In genomic region chr6:50520139-50520538, GRCm38 (mm10) we compare ENCODE assay signal across 23 mouse cellular contexts. TPM values are rescaled to one million over a fixed set of nuclear protein-coding genes. Genes with fewer than 3 reads are reported as not detected.
DNase-seq lines count a peak whose midpoint lies in the region; ATAC-seq and TF ChIP-seq lines count a peak whose summit lies in the region.
"Had no signal": no experiment of that assay in that cellular context is flagged by ENCODE, and none has a peak within 500 bp of the region (broad histone marks: within the 10 kb centered on the region; RNA-seq: fewer than 3 reads in every experiment).

No protein-coding gene starts in this region.

- H3K36me3 ChIP-seq in intestine, postnatal 0 days (ENCODE audit: control insufficient read depth, insufficient read depth): no peaks in the 10 kb centered on the region
- H3K36me3 ChIP-seq: embryonic facial prominence, embryonic 12.5 days; embryonic facial prominence, embryonic 15.5 days; G1E; hindbrain, embryonic 12.5 days; hindbrain, embryonic 15.5 days had no signal

- peak; percentile 54; the same call in 1 of the 2 replicates for ATAC-seq in intestine, postnatal 0 days
- ATAC-seq: forebrain, embryonic 14.5 days; forebrain, postnatal 0 days; Patski had no signal

- no peak for TF ChIP-seq CTCF in intestine, postnatal 0 days (IDR thresholded peaks at IDR 0.05; ENCODE audit: low read depth)

- no peak overlapping the region for H3K4me3 ChIP-seq in intestine, postnatal 0 days (ENCODE audit: low read depth, low read length)
- H3K4me3 ChIP-seq: embryonic facial prominence, embryonic 12.5 days; embryonic facial prominence, embryonic 15.5 days; gastrocnemius, adult 2 months; hindbrain, embryonic 12.5 days; hindbrain, embryonic 15.5 days had no signal

- no peaks in the 10 kb centered on the region for H3K27me3 ChIP-seq in intestine, postnatal 0 days (replicated peaks; ENCODE audit: control insufficient read depth, insufficient read depth, low read length)
- H3K27me3 ChIP-seq: CH12.LX; embryonic facial prominence, embryonic 12.5 days; embryonic facial prominence, embryonic 15.5 days; hindbrain, embryonic 12.5 days; hindbrain, embryonic 15.5 days; Patski had no signal

- DNase-seq in kidney, adult 18-20 months: peak; percentile 5
- no peak for DNase-seq in kidney, postnatal 14 days
- peak; percentile 32 for DNase-seq in induced T-regulatory cell, adult 2 months (ENCODE audit: low read depth)
- DNase-seq in layer of hippocampus, adult 18-20 months (ENCODE audit: low spot score in 2 of 2): no peak
- no peak for DNase-seq in B cell, adult 2 months
- DNase-seq: adrenal gland, postnatal 10 days; adrenal gland, postnatal 36 days; cerebellum, adult 18-20 months; cerebellum, adult 9-10 months; cerebellum, postnatal 14 days; forebrain, postnatal 0 days; gastrocnemius, adult 2 months; gastrocnemius, postnatal 14 days had no signal

- no peak overlapping the region for H3K9ac ChIP-seq in intestine, postnatal 0 days (ENCODE audit: low read depth, low read length)
- H3K9ac ChIP-seq: embryonic facial prominence, embryonic 12.5 days; embryonic facial prominence, embryonic 15.5 days; forebrain, postnatal 0 days; hindbrain, embryonic 12.5 days; hindbrain, embryonic 15.5 days had no signal

- no peak overlapping the region for H3K4me2 ChIP-seq in intestine, postnatal 0 days (replicated peaks; ENCODE audit: low read depth)
- H3K4me2 ChIP-seq: embryonic facial prominence, embryonic 12.5 days; embryonic facial prominence, embryonic 15.5 days; heart, embryonic 11.5 days; hindbrain, embryonic 12.5 days; hindbrain, embryonic 15.5 days had no signal

- no peaks in the 10 kb centered on the region for H3K9me3 ChIP-seq in intestine, postnatal 0 days (ENCODE audit: control insufficient read depth)
- H3K9me3 ChIP-seq: embryonic facial prominence, embryonic 12.5 days; embryonic facial prominence, embryonic 15.5 days; G1E; hindbrain, embryonic 12.5 days; hindbrain, embryonic 15.5 days had no signal

- no peak overlapping the region for H3K27ac ChIP-seq in intestine, postnatal 0 days (ENCODE audit: low read depth, low read length)
- H3K27ac ChIP-seq: embryonic facial prominence, embryonic 12.5 days; embryonic facial prominence, embryonic 15.5 days; gastrocnemius, adult 2 months; hindbrain, embryonic 12.5 days; hindbrain, embryonic 15.5 days had no signal

- 38% methylated on average over 5 of the region's 5 CpGs for WGBS in intestine, postnatal 0 days

- H3K4me1 ChIP-seq in intestine, postnatal 0 days (replicated peaks; ENCODE audit: control insufficient read depth, insufficient read depth, low read length): no peaks in the 10 kb centered on the region
- H3K4me1 ChIP-seq: embryonic facial prominence, embryonic 12.5 days; embryonic facial prominence, embryonic 15.5 days; hindbrain, embryonic 12.5 days; hindbrain, embryonic 15.5 days had no signal

RNA-seq across cellular contexts. Expression of gene Cycs, which starts 46.2 kb away (rescaled TPM):
- 132 and 157 TPM in 2 replicates for polyA plus RNA-seq in intestine, postnatal 0 days (2015; fragmentation: Nextera tagmentation; extraction: Ambion mirVana)
- total RNA-seq in layer of hippocampus, adult 18-20 months (2021): 10 to 100 TPM; 40.9 to 42.0 TPM

Comparison
In these comparisons a context has a peak if more than half of its experiments do, and no peak if none do; other contexts are left out.
1. DNase-seq: peak in kidney, adult 18-20 months (single experiment) and induced T-regulatory cell, adult 2 months (single experiment); none in kidney, postnatal 14 days (single experiment), layer of hippocampus, adult 18-20 months (0 of 2) and B cell, adult 2 months (0 of 2).